Mouse (Mus musculus) liver, postnatal 0 days (tissue): ENCODE measurements around the gene Muc3.

Experiments
- CTCF ChIP-seq: sonication (generic); IDR thresholded peaks from 2 replicates; pipeline ENCODE4 v1.5.1; 2016; ENCODE audit warnings: antibody characterized with exemption, low read depth
- EP300 ChIP-seq: IDR thresholded peaks from 2 replicates; pipeline ENCODE4 v1.6.1; 2016; ENCODE audit warnings: antibody characterized with exemption, low read depth, mild to moderate bottlenecking

- TF ChIP-seq CTCF (peak; percentile 56), EP300 (no peak)
Observed at GRCm38 (mm10) chr5:137103969-137104368, 45.2 kb downstream of the Muc3 start.
